Mouse (Mus musculus) heart, embryonic 15.5 days (tissue): ENCODE data around the gene Eps8. TPM values are rescaled to one million over a fixed set of nuclear protein-coding genes. Genes with fewer than 3 reads are reported as not detected.
A peak's percentile ranks its signal among the peaks of the same experiment; 100 is the strongest.

Experiments
- ATAC-seq: fragments of 200-750 bp; cut with Nextera tagmentation; replicated peaks from 2 replicates; pipeline ENCODE4 v1.8.0; 2017; ENCODE audit warnings: low read depth, moderate TSS enrichment; ENCODE audit not compliant: insufficient number of reproducible peaks, insufficient read depth, low FRiP score
- H3K27ac ChIP-seq: fragments of 300-500 bp; sonication (generic); 2 replicates; pipeline ENCODE4 v1.5.1; 2015; ENCODE audit warnings: mild to moderate bottlenecking, inconsistent platforms
- H3K27me3 ChIP-seq: fragments of 300-500 bp; sonication (generic); 2 replicates; pipeline ENCODE4 v1.6.1; 2015; ENCODE audit warnings: inconsistent platforms
- H3K36me3 ChIP-seq: fragments of 300-500 bp; sonication (generic); 2 replicates; pipeline ENCODE4 v1.6.1; 2015; ENCODE audit warnings: mild to moderate bottlenecking, inconsistent platforms
- H3K4me1 ChIP-seq: fragments of 300-500 bp; sonication (generic); replicated peaks from 2 replicates; pipeline ENCODE4 v1.6.1; 2015; ENCODE audit warnings: inconsistent platforms
- H3K4me2 ChIP-seq: fragments of 300-500 bp; sonication (generic); 2 replicates; pipeline ENCODE4 v1.6.1; 2015; ENCODE audit warnings: inconsistent platforms, mild to moderate bottlenecking, moderate library complexity
- H3K4me3 ChIP-seq: fragments of 300-500 bp; sonication (generic); 2 replicates; pipeline ENCODE4 v1.5.1; 2015; ENCODE audit warnings: mild to moderate bottlenecking, inconsistent platforms
- H3K9ac ChIP-seq: fragments of 300-500 bp; sonication (generic); 2 replicates; pipeline ENCODE4 v1.6.1; 2015; ENCODE audit warnings: mild to moderate bottlenecking, inconsistent platforms
- H3K9me3 ChIP-seq: fragments of 300-500 bp; sonication (generic); replicated peaks from 2 replicates; pipeline ENCODE4 v1.6.1; 2016; ENCODE audit warnings: inconsistent platforms
- WGBS: fragments of 180-500 bp; shearing (Covaris S2); methylation state at CpG from one replicate; pipeline ENCODE4 v1.1.7; 2015; ENCODE audit warnings: mixed read lengths; 5-methylcytosine and 5-hydroxymethylcytosine counted together
- polyA plus RNA-seq: library from polyadenylated mRNA; unstranded; fragments of >200 nt; fragmentation: Nextera tagmentation; extraction: Ambion mirVana; gene quantifications from 2 replicates; pipeline ENCODE4 v1.2.1, GENCODE M21; 2015

The Eps8 gene
- polyA plus RNA-seq, 1 experiment from 2014 or later: 25.0 TPM

DNA sequence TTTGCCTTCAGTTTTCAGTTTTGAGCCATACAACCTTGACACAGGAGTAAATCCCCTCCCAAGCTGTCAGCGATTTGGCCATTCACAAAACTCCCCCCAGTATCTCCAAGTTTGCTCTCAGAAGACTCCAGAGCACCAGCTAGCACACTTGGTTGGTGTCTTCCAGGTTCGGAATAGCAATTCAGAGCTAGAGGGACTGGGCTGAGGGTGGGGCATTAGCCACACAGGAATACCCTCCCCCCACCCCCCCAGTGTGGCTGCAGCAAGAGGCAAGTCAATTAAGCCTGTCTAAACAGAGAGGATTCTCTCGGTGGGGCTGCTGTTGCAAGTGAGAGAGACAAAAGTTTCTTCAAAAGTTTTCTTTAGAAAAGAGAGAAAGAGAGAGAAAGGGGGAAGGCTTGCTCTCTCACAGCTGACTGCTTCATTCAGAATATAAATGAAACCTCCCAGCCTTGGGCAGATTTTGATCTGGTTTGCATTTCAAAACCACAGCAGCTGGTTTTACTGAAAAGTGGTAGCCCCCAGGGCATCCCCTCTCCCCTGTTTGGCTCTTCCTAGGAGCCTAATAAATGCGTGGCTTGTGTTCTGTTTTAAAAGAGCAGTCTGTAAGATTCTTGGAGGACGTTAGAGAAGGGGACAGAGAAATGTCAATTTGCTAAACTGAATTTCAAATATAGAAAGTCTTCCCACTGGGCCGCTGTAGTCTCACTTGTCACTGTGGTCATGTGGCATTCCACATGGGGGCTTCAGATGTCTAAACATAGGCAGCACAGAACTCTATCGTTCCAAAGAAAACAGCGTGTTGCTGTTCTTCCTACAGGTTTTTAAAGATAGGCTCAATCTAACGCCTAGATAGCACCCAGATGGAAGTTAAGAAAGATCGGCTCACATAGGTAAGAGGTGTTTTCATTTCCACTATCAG lies 112.2 kb downstream of the Eps8 start:
- Histone ChIP-seq H3K4me3 (no peak overlapping the region), H3K9ac (no peak overlapping the region), H3K27ac (no peak overlapping the region), H3K4me2 (0 out of 2 replicates have a peak overlapping the region, but pooled peaks have one; percentile 29), H3K36me3 (no peaks in the 10 kb centered on the region), H3K9me3 (no peaks in the 10 kb centered on the region), H3K27me3 (no peaks in the 10 kb centered on the region), H3K4me1 (peaks cover 24% of the 10 kb centered on the region)
- 16% methylated on average over 10 of the region's 10 CpGs for WGBS
- ATAC-seq: no peak

DNA sequence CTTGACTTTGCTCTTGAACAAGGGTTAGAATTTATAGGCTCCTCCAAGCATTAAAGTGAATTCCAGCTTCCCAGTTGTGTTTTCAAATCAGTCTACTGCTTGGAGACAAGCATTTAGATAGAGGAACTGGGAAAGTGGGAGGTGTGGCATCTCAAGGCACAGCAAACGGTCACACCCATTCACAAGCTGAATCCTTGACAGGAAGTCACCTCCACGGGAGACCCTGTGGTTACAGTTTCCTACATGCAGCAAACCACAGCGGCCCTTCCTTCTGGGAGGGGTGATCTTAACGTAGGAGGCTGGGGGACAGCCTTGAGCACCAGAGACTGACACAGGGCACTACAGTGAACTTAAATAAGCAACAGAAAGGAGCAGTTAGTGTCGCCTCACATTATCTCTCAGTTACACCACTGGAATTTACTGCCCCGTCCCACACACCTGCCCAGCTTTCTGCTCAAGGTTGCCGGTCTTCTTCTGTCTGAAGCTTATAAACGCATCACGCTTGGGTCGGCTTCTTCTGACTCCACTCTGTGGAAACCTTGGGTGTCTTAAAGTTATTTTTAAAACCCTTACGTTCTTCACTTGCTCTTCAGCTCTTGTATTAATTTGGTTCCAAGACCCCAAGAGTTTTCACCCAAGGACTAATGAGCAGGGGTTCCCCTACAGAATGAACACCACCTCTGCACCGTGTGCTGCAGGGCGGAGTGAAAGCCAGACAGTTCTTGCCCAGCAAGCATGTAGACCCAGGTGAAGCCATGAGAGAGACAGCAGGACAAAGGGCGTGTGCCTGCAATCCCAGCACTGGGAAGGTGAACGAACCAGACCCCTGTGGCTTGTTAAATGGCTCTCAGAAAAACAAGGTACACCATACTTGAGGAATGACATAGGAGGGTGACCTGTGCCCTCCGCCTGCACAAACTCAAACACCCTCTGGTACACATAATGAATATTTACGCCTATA lies 113.2 kb downstream of the Eps8 start:
- Histone ChIP-seq H3K36me3 (no peaks in the 10 kb centered on the region), H3K9ac (no peak overlapping the region), H3K9me3 (no peaks in the 10 kb centered on the region), H3K4me3 (no peak overlapping the region), H3K4me1 (peaks cover 22% of the 10 kb centered on the region), H3K27ac (no peak overlapping the region), H3K4me2 (no peak overlapping the region), H3K27me3 (no peaks in the 10 kb centered on the region)
- ATAC-seq: no peak
- 58% methylated on average over 17 of the region's 17 CpGs for WGBS

DNA sequence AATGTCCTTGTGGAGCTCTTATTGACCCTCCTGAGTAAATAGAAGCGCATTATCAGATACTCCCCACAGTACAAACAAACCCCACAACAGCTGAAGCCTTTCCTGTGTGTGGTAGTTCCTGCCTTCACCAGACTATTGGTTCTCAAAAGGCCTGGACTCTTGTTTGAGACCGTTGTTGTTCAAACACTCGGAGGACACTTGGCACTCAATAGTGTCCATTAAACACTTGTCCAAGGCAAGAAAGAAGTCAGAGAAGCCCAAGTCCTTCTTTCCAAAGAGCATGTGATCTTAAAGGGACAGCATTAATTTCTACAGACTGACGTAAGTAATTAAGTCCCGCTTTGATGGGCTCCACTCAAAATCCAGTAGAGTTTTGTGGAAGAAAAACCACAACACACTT lies 113.9 kb downstream of the Eps8 start:
- H3K36me3 ChIP-seq: no peaks in the 10 kb centered on the region
- ATAC-seq: no peak
- no peak overlapping the region for H3K9ac ChIP-seq
- WGBS: 78% methylated on average over 5 of the region's 5 CpGs
- H3K27ac ChIP-seq: no peak overlapping the region
- no peak overlapping the region for H3K4me3 ChIP-seq
- H3K27me3 ChIP-seq: no peaks in the 10 kb centered on the region
- peaks cover 22% of the 10 kb centered on the region for H3K4me1 ChIP-seq
- no peak overlapping the region for H3K4me2 ChIP-seq
- H3K9me3 ChIP-seq: no peaks in the 10 kb centered on the region

DNA sequence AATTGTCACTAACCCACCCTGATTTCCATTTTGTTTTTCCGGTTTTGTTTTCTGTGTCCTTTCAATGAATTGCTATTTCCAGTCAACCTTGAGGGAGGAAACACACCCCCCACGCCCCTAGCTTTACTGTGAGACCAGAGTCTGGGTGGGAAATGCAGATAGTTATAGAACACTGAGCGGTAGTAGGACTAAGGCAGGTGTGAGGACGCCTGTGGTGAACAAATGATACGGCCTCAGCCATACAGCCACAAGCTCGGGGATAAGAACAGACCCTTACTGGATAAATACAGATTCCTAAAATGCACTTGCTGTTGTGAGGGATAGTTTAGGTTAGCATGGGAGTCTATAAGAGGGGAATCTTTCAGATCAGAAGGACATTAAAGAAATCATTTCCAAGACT lies 114.3 kb downstream of the Eps8 start:
- no peak for ATAC-seq
- H3K36me3 ChIP-seq: no peaks in the 10 kb centered on the region
- WGBS: 79% methylated on average over 6 of the region's 6 CpGs
- no peak overlapping the region for H3K4me3 ChIP-seq
- H3K4me1 ChIP-seq: peaks cover 22% of the 10 kb centered on the region
- H3K4me2 ChIP-seq: no peak overlapping the region
- no peak overlapping the region for H3K27ac ChIP-seq
- no peak overlapping the region for H3K9ac ChIP-seq
- H3K27me3 ChIP-seq: no peaks in the 10 kb centered on the region
- H3K9me3 ChIP-seq: no peaks in the 10 kb centered on the region

DNA sequence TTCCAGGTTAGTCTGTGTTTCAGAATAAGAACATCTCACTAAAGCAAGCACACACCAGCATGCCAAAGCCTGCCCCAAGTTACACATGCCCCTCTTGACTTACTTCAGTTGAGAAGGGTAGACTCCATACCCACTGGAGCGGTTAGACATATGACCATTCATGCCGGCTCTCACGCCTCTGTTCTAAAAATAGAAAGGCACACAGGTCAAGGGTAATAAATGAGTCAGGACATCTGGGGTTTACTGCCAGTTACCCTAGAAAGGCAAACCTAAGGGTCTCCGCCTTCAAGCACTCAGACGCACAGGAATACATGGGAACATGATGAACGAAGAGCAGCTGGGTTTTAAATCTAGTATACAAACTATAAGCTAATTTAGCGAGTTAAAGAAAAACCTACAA lies 115.5 kb downstream of the Eps8 start:
- Histone ChIP-seq H3K9ac (no peak overlapping the region), H3K9me3 (no peaks in the 10 kb centered on the region), H3K36me3 (no peaks in the 10 kb centered on the region), H3K27ac (no peak overlapping the region), H3K4me2 (no peak overlapping the region), H3K27me3 (no peaks in the 10 kb centered on the region), H3K4me3 (no peak overlapping the region), H3K4me1 (peaks cover 22% of the 10 kb centered on the region)
- 68% methylated on average over 7 of the region's 7 CpGs for WGBS
- ATAC-seq: no peak

DNA sequence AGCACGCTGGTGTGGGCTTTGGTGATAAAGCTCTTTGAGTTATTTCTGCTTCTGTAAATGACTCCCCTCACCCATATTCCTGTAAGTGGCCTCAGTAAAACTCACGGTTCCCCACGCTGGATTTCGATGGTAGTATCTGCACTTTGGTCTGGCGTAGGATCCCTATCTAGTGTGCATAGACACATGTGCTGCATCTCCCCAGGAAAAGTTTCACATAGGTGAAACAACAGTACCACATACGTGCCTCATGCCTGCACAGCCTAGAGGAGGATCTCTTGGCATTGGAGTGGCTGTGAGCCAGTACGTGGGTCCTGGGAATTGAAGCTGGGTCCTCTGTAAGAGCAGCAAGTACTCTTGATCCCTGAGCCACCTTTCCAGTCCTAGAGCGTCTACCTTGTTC lies 121.9 kb downstream of the Eps8 start:
- no peak overlapping the region for H3K4me2 ChIP-seq
- H3K9ac ChIP-seq: no peak overlapping the region
- no peaks in the 10 kb centered on the region for H3K27me3 ChIP-seq
- no peaks in the 10 kb centered on the region for H3K36me3 ChIP-seq
- ATAC-seq: no peak
- 81% methylated on average over 8 of the region's 8 CpGs for WGBS
- H3K27ac ChIP-seq: no peak overlapping the region
- H3K4me1 ChIP-seq: no peaks in the 10 kb centered on the region
- no peak overlapping the region for H3K4me3 ChIP-seq
- H3K9me3 ChIP-seq: no peaks in the 10 kb centered on the region

DNA sequence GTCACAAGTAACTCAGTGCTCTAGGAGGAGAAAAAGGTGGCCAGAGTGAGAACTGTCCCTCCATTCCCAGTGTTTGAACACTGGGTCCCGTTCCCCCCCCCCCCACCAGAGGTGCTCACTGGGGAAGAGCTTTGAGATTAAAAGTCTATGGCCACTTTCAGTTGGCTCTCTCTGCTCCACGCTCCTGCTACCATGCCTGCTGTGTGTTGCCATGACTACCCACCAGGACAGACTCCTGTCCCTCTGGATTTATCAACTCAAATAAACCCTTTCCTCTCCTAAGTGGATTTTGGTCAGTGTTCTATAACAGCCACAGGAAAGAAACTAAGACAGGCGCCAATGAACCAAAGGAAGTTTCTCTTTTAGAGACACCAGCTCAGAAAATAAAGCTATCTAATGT lies 128.9 kb downstream of the Eps8 start:
- Histone ChIP-seq H3K36me3 (no peaks in the 10 kb centered on the region), H3K9me3 (no peaks in the 10 kb centered on the region), H3K4me2 (no peak overlapping the region), H3K4me3 (no peak overlapping the region), H3K27me3 (no peaks in the 10 kb centered on the region), H3K4me1 (no peaks in the 10 kb centered on the region), H3K9ac (no peak overlapping the region), H3K27ac (no peak overlapping the region)
- 36% methylated on average over 3 of the region's 3 CpGs for WGBS
- ATAC-seq: no peak

DNA sequence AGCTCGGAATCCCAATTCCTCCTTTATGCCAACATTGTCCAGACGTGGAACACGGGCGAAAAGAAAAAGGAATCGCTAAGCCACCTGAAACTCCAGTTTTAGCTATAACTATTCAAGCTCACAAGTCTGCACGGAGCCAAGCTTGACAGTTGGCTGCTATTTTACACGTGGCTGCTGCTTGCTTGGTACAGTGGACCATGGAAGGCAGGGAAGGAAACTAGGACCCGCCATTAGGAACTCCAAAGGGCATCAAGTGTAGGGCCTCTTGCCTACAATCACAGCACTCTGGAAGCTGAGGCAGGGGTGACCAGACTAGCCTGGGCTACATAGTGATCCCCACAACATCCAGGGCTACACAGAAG lies 134.4 kb downstream of the Eps8 start:
- no peak overlapping the region for H3K9ac ChIP-seq
- no peak overlapping the region for H3K4me3 ChIP-seq
- no peak overlapping the region for H3K4me2 ChIP-seq
- ATAC-seq: no peak
- H3K27ac ChIP-seq: no peak overlapping the region
- H3K27me3 ChIP-seq: no peaks in the 10 kb centered on the region
- no peaks in the 10 kb centered on the region for H3K9me3 ChIP-seq
- no peaks in the 10 kb centered on the region; the same call in 1 of the 2 replicates for H3K36me3 ChIP-seq
- no peaks in the 10 kb centered on the region for H3K4me1 ChIP-seq
- WGBS: 80% methylated on average over 8 of the region's 8 CpGs

DNA sequence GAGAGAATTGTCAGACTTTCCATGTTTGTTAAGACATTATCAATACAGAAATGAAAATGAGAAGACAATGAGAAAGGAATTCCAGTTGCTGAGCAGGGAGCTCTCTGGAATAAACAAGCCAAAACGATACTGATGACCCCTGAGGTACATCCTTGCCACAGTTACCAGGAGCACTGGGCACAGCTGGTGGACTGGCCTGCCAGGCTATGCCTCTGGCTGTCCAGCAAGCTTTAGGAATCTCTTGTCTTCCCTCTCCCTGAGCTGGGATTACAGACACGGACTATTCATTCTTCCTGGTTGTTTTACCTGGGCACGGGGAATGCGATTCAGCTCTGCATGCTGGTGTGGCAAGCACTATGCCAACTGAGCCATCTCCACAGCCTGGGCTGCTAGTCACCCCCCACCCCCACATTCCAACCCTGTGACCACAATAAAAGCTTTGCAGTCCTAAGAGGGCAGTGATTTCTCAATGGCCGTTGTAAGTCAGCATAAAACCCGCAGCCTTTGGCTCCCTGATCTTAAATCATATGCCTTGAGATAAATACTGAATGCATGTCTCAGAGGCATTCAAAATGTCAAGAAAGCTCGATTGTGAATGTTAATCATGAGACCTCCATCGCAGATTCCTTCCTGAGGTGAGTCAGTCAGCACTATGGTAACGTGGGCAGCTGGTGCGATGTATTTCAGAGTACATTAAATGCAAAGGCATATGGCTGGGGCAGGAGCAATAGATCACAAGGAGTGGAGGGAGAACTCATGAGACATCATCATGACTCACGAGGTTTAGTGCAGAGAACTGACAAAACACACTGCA lies 134.9 kb downstream of the Eps8 start:
- Histone ChIP-seq H3K4me1 (no peaks in the 10 kb centered on the region), H3K9me3 (no peaks in the 10 kb centered on the region), H3K36me3 (no peaks in the 10 kb centered on the region; the same call in 1 of the 2 replicates), H3K9ac (no peak overlapping the region), H3K4me3 (no peak overlapping the region), H3K27ac (no peak overlapping the region), H3K27me3 (no peaks in the 10 kb centered on the region), H3K4me2 (no peak overlapping the region)
- no peak for ATAC-seq
- 71% methylated on average over 11 of the region's 11 CpGs for WGBS

DNA sequence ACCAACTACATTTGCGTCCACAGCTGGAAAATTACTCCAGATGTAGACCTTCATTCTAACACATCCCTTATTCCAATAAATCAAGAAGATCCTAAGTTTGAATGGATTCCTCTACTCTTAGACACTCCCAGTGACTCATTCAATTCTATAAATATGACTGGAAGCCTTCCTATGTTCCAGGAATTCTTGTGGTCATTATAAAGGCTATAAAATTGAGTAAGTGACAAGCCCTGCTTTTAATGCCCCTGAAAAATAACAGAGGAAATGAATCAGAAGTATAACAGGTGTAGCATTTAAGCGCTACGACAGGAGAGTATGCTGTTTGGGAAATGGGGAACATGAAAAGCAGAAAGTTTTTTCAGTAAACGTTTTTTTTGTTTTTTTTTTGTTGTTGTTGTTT lies 139.8 kb downstream of the Eps8 start:
- ATAC-seq: no peak
- Histone ChIP-seq H3K36me3 (no peaks in the 10 kb centered on the region; the same call in 1 of the 2 replicates), H3K27ac (no peak overlapping the region), H3K9me3 (no peaks in the 10 kb centered on the region), H3K9ac (no peak overlapping the region), H3K4me3 (no peak overlapping the region), H3K27me3 (no peaks in the 10 kb centered on the region), H3K4me1 (no peaks in the 10 kb centered on the region), H3K4me2 (no peak overlapping the region)
- 74% methylated on average over 4 of the region's 4 CpGs for WGBS

DNA sequence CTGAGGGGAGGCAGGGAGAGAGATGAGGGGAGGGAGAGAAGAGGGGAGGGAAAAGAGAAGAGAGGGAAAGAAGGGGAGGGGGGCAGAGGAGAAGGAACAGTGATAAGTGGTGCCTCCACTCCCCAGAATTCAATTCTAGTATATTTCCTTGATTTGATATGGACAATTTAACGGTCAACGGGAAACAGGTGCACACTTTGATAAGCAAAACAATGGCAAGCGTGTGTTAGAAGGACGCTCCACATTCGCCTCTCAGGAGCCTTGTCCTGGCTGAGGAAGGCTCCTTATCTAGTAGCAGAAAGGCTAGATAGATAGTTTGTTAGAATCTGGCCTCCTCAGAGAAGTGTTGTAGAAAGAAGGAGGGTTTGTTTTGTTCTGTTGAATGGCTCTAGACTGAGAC lies 141.9 kb downstream of the Eps8 start:
- peak; percentile 62 for ATAC-seq
- 39% methylated on average over 5 of the region's 5 CpGs for WGBS

More for the DNA sequence above, 141.9 kb downstream of the Eps8 start:
- H3K4me1 ChIP-seq: no peaks in the 10 kb centered on the region
- H3K4me3 ChIP-seq: no peak overlapping the region
- H3K27ac ChIP-seq: peak overlapping the region; percentile 33
- no peaks in the 10 kb centered on the region for H3K27me3 ChIP-seq
- H3K9ac ChIP-seq: no peak overlapping the region
- peaks cover 10% of the 10 kb centered on the region for H3K36me3 ChIP-seq
- no peak overlapping the region for H3K4me2 ChIP-seq
- no peaks in the 10 kb centered on the region for H3K9me3 ChIP-seq
